Mouse (Mus musculus) right cerebral cortex, postnatal 36 days (tissue): ENCODE results near the gene Fam114a2.

Experiments
- DNase-seq, 2 experiments: peaks; one replicate each; pipeline ENCODE4 v3.0.0; 2022; ENCODE audit warnings: low spot score in 2 of 2, mixed read lengths in 1 of 2

Fam114a2 gene

GRCm38 (mm10) chr11:57519304-57519703 lies 887 bp upstream of the Fam114a2 start:
- DNase-seq = no peak

- DNase-seq = no peak
Measured at GRCm38 (mm10) chr11:57518751-57519148, 333 bp upstream of the Fam114a2 start.

- DNase-seq = no peak
Measured at GRCm38 (mm10) chr11:57516946-57517441, 1.4 kb downstream of the Fam114a2 start.

- DNase-seq = no peak
Measured at GRCm38 (mm10) chr11:57515218-57515617, 3.2 kb downstream of the Fam114a2 start.

GRCm38 (mm10) chr11:57506899-57507298 lies 11.5 kb downstream of the Fam114a2 start:
- DNase-seq = no peak

GRCm38 (mm10) chr11:57503155-57503554 lies 15.3 kb downstream of the Fam114a2 start:
- DNase-seq = no peak

GRCm38 (mm10) chr11:57498215-57498614 lies 20.2 kb downstream of the Fam114a2 start:
- no peak for DNase-seq

- no peak for DNase-seq
Measured at GRCm38 (mm10) chr11:57497701-57498100, 20.7 kb downstream of the Fam114a2 start.

GRCm38 (mm10) chr11:57496462-57497039 lies 21.9 kb downstream of the Fam114a2 start:
- DNase-seq = no peak

- no peak for DNase-seq
Measured at GRCm38 (mm10) chr11:57488436-57488835, 30.0 kb downstream of the Fam114a2 start.

- no peak for DNase-seq
Measured at GRCm38 (mm10) chr11:57478077-57478476, 40.3 kb downstream of the Fam114a2 start.

GRCm38 (mm10) chr11:57475119-57475518 lies 43.3 kb downstream of the Fam114a2 start:
- peak in 1 of 2 experiments; percentile 15 for DNase-seq

GRCm38 (mm10) chr11:57474296-57474941 lies 44.0 kb downstream of the Fam114a2 start:
- peak; percentile 40 to 50 for DNase-seq

GRCm38 (mm10) chr11:57470979-57471378 lies 47.4 kb downstream of the Fam114a2 start:
- DNase-seq = no peak

GRCm38 (mm10) chr11:57470056-57470455 lies 48.4 kb downstream of the Fam114a2 start:
- DNase-seq = no peak

GRCm38 (mm10) chr11:57468706-57469105 lies 49.7 kb downstream of the Fam114a2 start:
- no peak for DNase-seq

GRCm38 (mm10) chr11:57467159-57468110 lies 51.0 kb downstream of the Fam114a2 start:
- DNase-seq = peak; percentile 22 to 34

- DNase-seq = no peak
Measured at GRCm38 (mm10) chr11:57465844-57466243, 52.6 kb downstream of the Fam114a2 start.

GRCm38 (mm10) chr11:57465025-57465424 lies 53.4 kb downstream of the Fam114a2 start:
- no peak for DNase-seq

- DNase-seq = peak; percentile 25 to 30
Measured at GRCm38 (mm10) chr11:57459759-57460158, 58.7 kb downstream of the Fam114a2 start.

GRCm38 (mm10) chr11:57454421-57454820 lies 64.0 kb downstream of the Fam114a2 start:
- no peak for DNase-seq
